Mouse (Mus musculus): ENCODE results near the gene Mylk4.

DNA sequence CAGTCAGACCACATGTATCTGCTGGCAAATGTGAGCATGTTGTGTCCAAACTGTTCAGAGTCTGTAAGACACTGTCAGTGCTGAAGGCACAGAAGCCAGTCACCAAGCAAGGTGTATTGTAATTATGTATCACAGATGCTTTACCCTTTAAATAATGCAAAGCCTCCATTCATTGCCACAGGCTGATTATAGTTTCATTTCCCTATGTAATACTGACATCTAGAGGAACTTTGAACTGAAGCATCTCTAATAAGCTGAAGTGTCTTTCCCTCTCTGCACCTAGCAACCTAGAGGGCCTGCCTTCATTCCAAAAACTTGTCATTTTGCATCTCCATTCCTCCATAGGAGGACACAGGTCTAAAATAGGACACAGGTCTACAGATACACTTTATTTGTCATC is 52.5 kb downstream of the Mylk4 start:
- TF ChIP-seq GATA1 (IDR thresholded peaks at IDR 0.05; ENCODE audit: low read length) (no peak), TAL1 (IDR thresholded peaks at IDR 0.05; ENCODE audit: low read length) (no peak)
